Mouse (Mus musculus) stomach, embryonic 14.5 days (tissue): ENCODE measurements at regions not wholly inside any gene's neighbourhood (a gene's known extent, or its start where the extent isn't known, plus 50 kb on each side); places are given as distances from the start of the nearest gene placed in this dataset.
A peak's percentile ranks its signal among the peaks of the same experiment; 100 is the strongest.

Experiments used
- ATAC-seq: fragments of 200-750 bp; cut with Nextera tagmentation; 2 replicates; pipeline ENCODE4 v1.8.0; 2017; ENCODE audit warnings: low read depth, moderate TSS enrichment; ENCODE audit not compliant: insufficient number of reproducible peaks, insufficient read depth, low FRiP score
- H3K27ac ChIP-seq: fragments of 300-500 bp; sonication (generic); 2 replicates; pipeline ENCODE4 v1.5.1; 2014; ENCODE audit warnings: mild to moderate bottlenecking, low read length, moderate library complexity, mixed read lengths
- H3K27me3 ChIP-seq: fragments of 300-500 bp; sonication (generic); 2 replicates; pipeline ENCODE4 v1.6.1; 2014; ENCODE audit warnings: low read length, control low read depth, mixed read lengths; ENCODE audit not compliant: control insufficient read depth, insufficient read depth
- H3K36me3 ChIP-seq: fragments of 300-500 bp; sonication (generic); 2 replicates; pipeline ENCODE4 v1.6.1; 2014; ENCODE audit warnings: mild to moderate bottlenecking, control low read depth, low read length, moderate library complexity, mixed read lengths; ENCODE audit not compliant: control insufficient read depth, insufficient read depth
- H3K4me1 ChIP-seq: fragments of 300-500 bp; sonication (generic); 2 replicates; pipeline ENCODE4 v1.6.1; 2014; ENCODE audit warnings: low read length, control low read depth, mixed read lengths; ENCODE audit not compliant: control insufficient read depth, insufficient read depth
- H3K4me2 ChIP-seq: fragments of 300-500 bp; sonication (generic); replicated peaks from 2 replicates; pipeline ENCODE4 v1.6.1; 2014; ENCODE audit warnings: low read depth, low read length, control low read depth
- H3K4me3 ChIP-seq: fragments of 300-500 bp; sonication (generic); 2 replicates; pipeline ENCODE4 v1.5.1; 2014; ENCODE audit warnings: low read depth, low read length, control low read depth
- H3K9ac ChIP-seq: fragments of 300-500 bp; sonication (generic); replicated peaks from 2 replicates; pipeline ENCODE4 v1.6.1; 2014; ENCODE audit warnings: low read depth, mild to moderate bottlenecking, control low read depth, low read length, moderate library complexity, mixed read lengths
- H3K9me3 ChIP-seq: fragments of 300-500 bp; sonication (generic); 2 replicates; pipeline ENCODE4 v1.6.1; 2016; ENCODE audit warnings: low read depth, low read length, control low read depth; ENCODE audit not compliant: control insufficient read depth
- WGBS: fragments of 180-500 bp; shearing (Covaris S2); extraction: QIAGEN DNeasy Blood & Tissue Kit; methylation state at CpG from one replicate; pipeline ENCODE4 v1.1.7; 2014; 5-methylcytosine and 5-hydroxymethylcytosine counted together

DNA sequence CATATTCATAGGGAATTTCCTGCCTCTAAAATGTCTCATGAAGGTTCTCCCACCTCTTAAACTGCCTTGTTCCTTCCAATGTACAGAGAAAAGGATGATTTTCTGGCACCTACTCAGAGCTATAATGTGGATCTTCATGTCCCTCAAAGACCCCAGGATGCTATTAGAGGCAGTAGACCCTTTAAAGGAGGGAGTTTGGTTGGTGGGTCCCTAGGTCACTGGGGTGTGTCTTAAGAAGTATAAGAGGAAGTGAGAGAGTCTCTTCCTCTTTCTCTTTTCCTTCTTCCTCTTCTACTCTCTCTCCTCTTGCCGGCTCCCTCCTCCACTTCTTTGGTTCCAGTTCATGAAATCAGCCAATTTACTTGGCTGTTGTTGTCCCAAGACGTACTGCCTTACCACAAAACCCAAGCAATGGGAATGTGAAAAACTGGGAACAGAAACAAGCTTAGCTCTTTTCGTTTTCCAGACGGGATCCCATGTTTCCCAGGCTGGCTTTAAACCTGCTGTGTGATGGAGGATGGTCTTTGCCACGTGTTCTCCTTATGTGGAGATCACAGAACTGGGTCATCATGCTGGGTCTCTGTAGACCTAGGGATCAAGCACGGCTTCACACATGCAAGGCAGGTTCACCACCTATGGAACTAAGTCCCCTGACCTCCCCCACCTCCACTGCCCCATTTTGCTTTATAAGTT lies 74.9 kb downstream of the Kctd12 start:
- no peak for ATAC-seq
- 86% methylated on average over 6 of the region's 6 CpGs for WGBS
- Histone ChIP-seq H3K4me3 (no peak overlapping the region), H3K36me3 (no peaks in the 10 kb centered on the region), H3K27ac (no peak overlapping the region), H3K4me2 (no peak overlapping the region), H3K27me3 (no peaks in the 10 kb centered on the region), H3K9ac (no peak overlapping the region), H3K9me3 (no peaks in the 10 kb centered on the region), H3K4me1 (no peaks in the 10 kb centered on the region)

DNA sequence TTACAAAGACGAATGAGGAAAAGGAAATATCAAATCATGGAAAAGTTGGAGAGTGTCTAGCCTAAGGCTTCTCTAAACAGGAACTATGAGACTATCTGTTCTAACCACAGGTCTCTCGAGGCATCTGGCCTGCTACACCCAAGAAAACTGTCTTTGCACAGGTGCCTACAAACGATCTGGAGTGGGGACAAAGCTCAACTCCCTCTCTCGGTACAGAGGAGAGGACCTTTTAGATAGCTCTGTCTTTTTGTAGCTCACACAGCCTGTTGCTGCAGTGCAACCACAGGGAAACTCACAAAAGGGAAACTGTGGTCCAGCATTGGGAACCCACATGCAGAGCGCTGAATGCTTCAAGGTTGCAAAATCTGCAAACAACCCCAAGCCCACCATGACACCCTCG lies 75.6 kb downstream of the Kctd12 start:
- H3K4me1 ChIP-seq, result no peaks in the 10 kb centered on the region
- no peak overlapping the region for H3K4me2 ChIP-seq
- H3K27ac ChIP-seq, result no peak overlapping the region
- WGBS, result 76% methylated on average over 6 of the region's 6 CpGs
- no peak overlapping the region for H3K9ac ChIP-seq
- H3K27me3 ChIP-seq, result no peaks in the 10 kb centered on the region
- no peak for ATAC-seq
- H3K4me3 ChIP-seq, result no peak overlapping the region
- no peaks in the 10 kb centered on the region for H3K36me3 ChIP-seq
- no peaks in the 10 kb centered on the region for H3K9me3 ChIP-seq

DNA sequence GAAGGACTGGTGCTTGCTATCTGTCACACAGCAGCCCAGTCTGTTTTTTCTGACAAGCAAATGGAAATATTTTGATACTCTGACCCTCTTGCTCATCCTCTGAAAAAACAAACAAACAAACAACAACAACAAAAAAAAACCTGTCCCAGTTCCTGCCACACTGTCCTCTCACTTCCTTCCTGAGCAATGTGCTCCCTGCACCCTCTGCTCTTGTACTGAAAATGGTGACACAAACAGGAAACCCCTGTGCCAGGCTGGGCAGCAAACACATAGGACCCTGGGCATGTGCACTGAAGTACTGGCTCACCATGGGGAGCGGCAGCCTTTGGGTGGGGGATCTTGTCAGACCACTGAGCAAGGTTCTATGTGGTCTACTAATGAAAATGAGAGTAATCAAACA lies 76.2 kb downstream of the Kctd12 start:
- H3K4me1 ChIP-seq, result no peaks in the 10 kb centered on the region
- no peak overlapping the region for H3K4me3 ChIP-seq
- H3K27ac ChIP-seq, result no peak overlapping the region
- no peak for ATAC-seq
- H3K4me2 ChIP-seq, result no peak overlapping the region
- H3K9me3 ChIP-seq, result no peaks in the 10 kb centered on the region
- H3K9ac ChIP-seq, result no peak overlapping the region
- WGBS, result 81% methylated on average over 1 of the region's 1 CpGs
- H3K27me3 ChIP-seq, result no peaks in the 10 kb centered on the region
- no peaks in the 10 kb centered on the region for H3K36me3 ChIP-seq

DNA sequence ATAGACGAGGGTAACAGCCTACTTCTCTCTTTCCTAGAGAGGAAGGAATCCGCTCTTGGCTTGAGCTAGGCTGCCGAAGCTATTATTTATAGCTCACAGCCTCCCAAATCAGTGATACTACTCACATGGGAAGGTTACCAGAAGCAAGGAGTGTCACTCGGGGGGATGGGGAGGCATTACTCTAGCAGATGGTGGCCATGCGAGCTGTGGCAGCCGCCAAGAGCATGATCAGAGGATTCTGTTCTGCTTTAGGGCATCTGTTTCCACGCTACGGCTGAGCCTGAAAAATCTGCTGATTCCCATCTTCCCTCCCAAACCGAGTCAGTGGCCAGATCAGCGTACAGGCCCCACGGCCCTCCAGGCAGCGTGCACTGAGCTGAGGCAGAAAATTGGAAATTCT lies 79.5 kb downstream of the Kctd12 start:
- peak overlapping the region; percentile 15; the same call in 1 of the 2 replicates for H3K27ac ChIP-seq
- H3K36me3 ChIP-seq, result no peaks in the 10 kb centered on the region
- no peak overlapping the region for H3K9ac ChIP-seq
- H3K9me3 ChIP-seq, result no peaks in the 10 kb centered on the region
- 0 out of 2 replicates have a peak overlapping the region, but pooled peaks have one; percentile 1 for H3K4me2 ChIP-seq
- H3K27me3 ChIP-seq, result no peaks in the 10 kb centered on the region
- H3K4me3 ChIP-seq, result no peak overlapping the region
- H3K4me1 ChIP-seq, result no peaks in the 10 kb centered on the region
- no peak; the same call in 1 of the 2 replicates for ATAC-seq
- 38% methylated on average over 12 of the region's 12 CpGs for WGBS

- Histone ChIP-seq H3K4me2 (no peak overlapping the region), H3K27ac (no peak overlapping the region)
Measured at GRCm38 (mm10) chr14:102902236-102902635, 80.2 kb downstream of the Kctd12 start.

GRCm38 (mm10) chr14:102898445-102898844 lies 84.0 kb downstream of the Kctd12 start:
- no peak for ATAC-seq
- H3K27me3 ChIP-seq, result no peaks in the 10 kb centered on the region
- no peak overlapping the region for H3K4me2 ChIP-seq
- no peak overlapping the region for H3K27ac ChIP-seq
- H3K4me1 ChIP-seq, result no peaks in the 10 kb centered on the region
- H3K9ac ChIP-seq, result no peak overlapping the region
- 77% methylated on average over 4 of the region's 4 CpGs for WGBS
- H3K9me3 ChIP-seq, result no peaks in the 10 kb centered on the region
- no peaks in the 10 kb centered on the region for H3K36me3 ChIP-seq
- H3K4me3 ChIP-seq, result no peak overlapping the region

More at GRCm38 (mm10) chr14:102902236-102902635, 80.2 kb downstream of the Kctd12 start:
- 90% methylated on average over 7 of the region's 7 CpGs for WGBS
- ATAC-seq, result no peak
- Histone ChIP-seq H3K36me3 (no peaks in the 10 kb centered on the region), H3K9ac (no peak overlapping the region), H3K9me3 (no peaks in the 10 kb centered on the region), H3K27me3 (no peaks in the 10 kb centered on the region), H3K4me3 (no peak overlapping the region), H3K4me1 (no peaks in the 10 kb centered on the region)

- H3K36me3 ChIP-seq, result no peaks in the 10 kb centered on the region
- H3K9me3 ChIP-seq, result no peaks in the 10 kb centered on the region
- no peak overlapping the region for H3K4me3 ChIP-seq
- no peaks in the 10 kb centered on the region for H3K4me1 ChIP-seq
- WGBS, result 98% methylated on average over 1 of the region's 1 CpGs
- H3K27ac ChIP-seq, result no peak overlapping the region
- H3K27me3 ChIP-seq, result no peaks in the 10 kb centered on the region
- ATAC-seq, result no peak
- H3K9ac ChIP-seq, result no peak overlapping the region
- H3K4me2 ChIP-seq, result no peak overlapping the region
Measured at GRCm38 (mm10) chr14:102897039-102897438, 85.4 kb downstream of the Kctd12 start.

- Histone ChIP-seq H3K9me3 (no peaks in the 10 kb centered on the region), H3K27me3 (no peaks in the 10 kb centered on the region), H3K4me2 (no peak overlapping the region), H3K36me3 (no peaks in the 10 kb centered on the region), H3K4me3 (no peak overlapping the region), H3K4me1 (no peaks in the 10 kb centered on the region), H3K27ac (no peak overlapping the region), H3K9ac (no peak overlapping the region)
- no peak for ATAC-seq
- 78% methylated on average over 3 of the region's 3 CpGs for WGBS
Measured at GRCm38 (mm10) chr14:102896527-102896926, 85.9 kb downstream of the Kctd12 start.

DNA sequence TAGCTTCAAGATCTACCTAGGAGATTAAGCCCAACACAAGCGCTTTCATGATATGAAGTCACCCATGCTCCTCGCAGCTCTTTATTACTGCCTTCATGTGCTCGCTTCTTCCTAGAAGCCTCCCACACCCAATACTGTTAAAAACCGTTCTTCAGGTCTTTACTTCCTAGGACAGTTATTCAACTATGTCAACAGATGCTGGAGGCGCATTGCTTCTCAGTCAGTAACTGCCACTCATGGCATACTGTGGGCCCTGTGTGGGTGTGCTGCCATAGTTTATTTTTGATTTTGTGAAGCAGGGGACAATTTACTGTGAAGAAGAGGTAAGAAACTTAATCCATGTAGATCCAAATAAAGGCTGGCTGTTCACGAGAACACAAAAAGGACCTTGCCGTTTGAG lies 89.2 kb downstream of the Kctd12 start:
- WGBS, result 93% methylated on average over 7 of the region's 7 CpGs
- no peak overlapping the region for H3K9ac ChIP-seq
- no peak overlapping the region for H3K4me2 ChIP-seq
- no peak overlapping the region for H3K27ac ChIP-seq
- no peaks in the 10 kb centered on the region for H3K9me3 ChIP-seq
- no peak overlapping the region for H3K4me3 ChIP-seq
- ATAC-seq, result no peak
- no peaks in the 10 kb centered on the region for H3K36me3 ChIP-seq
- H3K27me3 ChIP-seq, result no peaks in the 10 kb centered on the region
- H3K4me1 ChIP-seq, result no peaks in the 10 kb centered on the region
